ENCODE assay signal across 9 mouse cellular contexts in the genomic region with DNA sequence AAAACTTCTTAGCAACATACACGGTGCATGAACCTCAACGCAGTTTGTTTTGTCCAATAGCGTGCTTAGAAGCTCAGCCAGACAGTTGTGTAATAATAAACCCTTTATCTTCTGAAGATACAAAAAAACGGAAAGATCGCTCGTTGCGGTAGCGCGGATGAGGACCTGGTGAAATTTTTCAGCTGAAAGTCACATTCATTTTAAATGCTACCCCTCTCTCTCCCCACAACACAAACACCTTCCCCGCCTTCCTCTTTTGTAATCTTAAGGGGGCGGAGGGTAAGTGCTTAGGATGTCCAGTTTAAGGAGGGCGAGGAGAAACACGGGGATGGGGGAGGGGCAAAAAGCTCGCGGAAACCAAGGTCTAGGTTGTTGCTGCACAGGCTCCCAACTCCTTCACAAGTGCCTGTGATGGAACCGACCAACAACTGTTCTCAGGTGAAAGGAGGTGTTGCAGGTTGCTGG. TPM values are rescaled to one million over a fixed set of nuclear protein-coding genes. Genes with fewer than 3 reads are reported as not detected.
DNase-seq lines count a peak whose midpoint lies in the region; ATAC-seq and TF ChIP-seq lines count a peak whose summit lies in the region.
"Had no signal": no experiment of that assay in that cellular context is flagged by ENCODE, and none has a peak within 500 bp of the region (broad histone marks: within the 10 kb centered on the region; RNA-seq: fewer than 3 reads in every experiment).

No protein-coding gene starts in this region.

- under 1% methylated on average over 16 of the region's 16 CpGs for WGBS in forebrain, embryonic 15.5 days
- 1% methylated on average over 16 of the region's 16 CpGs for WGBS in hindbrain, postnatal 0 days
- WGBS in limb, embryonic 11.5 days = under 1% methylated on average over 16 of the region's 16 CpGs
- WGBS in stomach, embryonic 14.5 days = under 1% methylated on average over 16 of the region's 16 CpGs

- peak overlapping the region; percentile 95 for H3K27ac ChIP-seq in forebrain, embryonic 15.5 days (replicated peaks)
- peak overlapping the region; percentile 95; the same call in 1 of the 2 replicates for H3K27ac ChIP-seq in hindbrain, postnatal 0 days
- no peak overlapping the region for H3K27ac ChIP-seq in limb, embryonic 11.5 days (replicated peaks; ENCODE audit: low read depth, low read length)
- peak overlapping the region; percentile 85; the same call in 1 of the 2 replicates for H3K27ac ChIP-seq in stomach, embryonic 14.5 days (ENCODE audit: low read length)

- peaks cover 27% of the 10 kb centered on the region for H3K4me1 ChIP-seq in forebrain, embryonic 15.5 days
- H3K4me1 ChIP-seq in hindbrain, postnatal 0 days (ENCODE audit: insufficient read depth, low read length) = peaks cover 10% of the 10 kb centered on the region; the same call in 1 of the 2 replicates
- H3K4me1 ChIP-seq in limb, embryonic 11.5 days (ENCODE audit: control insufficient read depth, insufficient read depth, low read length) = peaks cover 22% of the 10 kb centered on the region
- H3K4me1 ChIP-seq in stomach, embryonic 14.5 days (ENCODE audit: control insufficient read depth, insufficient read depth, low read length) = peaks cover 28% of the 10 kb centered on the region; the same call in 1 of the 2 replicates

- peak overlapping the region; percentile 87 for H3K4me2 ChIP-seq in forebrain, embryonic 15.5 days (replicated peaks)
- peak overlapping the region; percentile 65 for H3K4me2 ChIP-seq in hindbrain, postnatal 0 days (ENCODE audit: low read depth, low read length)
- peak overlapping the region; percentile 45 for H3K4me2 ChIP-seq in limb, embryonic 11.5 days (ENCODE audit: low read depth, severe bottlenecking)
- H3K4me2 ChIP-seq in stomach, embryonic 14.5 days (replicated peaks; ENCODE audit: low read depth, low read length) = peak overlapping the region; percentile 64

- no peaks in the 10 kb centered on the region for H3K27me3 ChIP-seq in forebrain, embryonic 15.5 days
- no peaks in the 10 kb centered on the region for H3K27me3 ChIP-seq in hindbrain, postnatal 0 days (ENCODE audit: insufficient read depth, low read length)
- no peaks in the 10 kb centered on the region for H3K27me3 ChIP-seq in limb, embryonic 11.5 days (ENCODE audit: control insufficient read depth, insufficient read depth, low read length)
- H3K27me3 ChIP-seq in stomach, embryonic 14.5 days (ENCODE audit: control insufficient read depth, insufficient read depth, low read length) = no peaks in the 10 kb centered on the region
- H3K27me3 ChIP-seq: CH12.LX had no signal

- no peaks in the 10 kb centered on the region for H3K36me3 ChIP-seq in forebrain, embryonic 15.5 days
- no peaks in the 10 kb centered on the region for H3K36me3 ChIP-seq in hindbrain, postnatal 0 days (ENCODE audit: insufficient read depth, low read length)
- no peaks in the 10 kb centered on the region for H3K36me3 ChIP-seq in limb, embryonic 11.5 days (ENCODE audit: control insufficient read depth, insufficient read depth, low read length)
- H3K36me3 ChIP-seq in stomach, embryonic 14.5 days (ENCODE audit: control insufficient read depth, insufficient read depth, low read length) = no peaks in the 10 kb centered on the region

- peak; percentile 68 for DNase-seq in embryo, embryonic 10 days (ENCODE audit: low spot score)
- no peak for DNase-seq in embryo, embryonic 9.5 days (ENCODE audit: extremely low spot score)
- DNase-seq in adrenal gland, postnatal 14 days = peak; percentile 54
- peak; percentile 57 for DNase-seq in hindbrain, postnatal 0 days (ENCODE audit: low spot score)
- no peak for DNase-seq in limb, embryonic 11.5 days (ENCODE audit: low spot score)
- peak; percentile 68 for DNase-seq in mesoderm, embryonic 11.5 days (ENCODE audit: low read depth, low spot score)

- H3K9ac ChIP-seq in forebrain, embryonic 15.5 days (replicated peaks) = peak overlapping the region; percentile 93
- H3K9ac ChIP-seq in hindbrain, postnatal 0 days (replicated peaks; ENCODE audit: low read length) = peak overlapping the region; percentile 94
- peak overlapping the region; percentile 92; the same call in 1 of the 2 replicates for H3K9ac ChIP-seq in limb, embryonic 11.5 days (ENCODE audit: low read length)
- H3K9ac ChIP-seq in stomach, embryonic 14.5 days (replicated peaks; ENCODE audit: low read depth, low read length) = peak overlapping the region; percentile 96

- ATAC-seq in forebrain, embryonic 15.5 days (replicated peaks) = peak; percentile 7; the same call in 1 of the 2 replicates
- ATAC-seq in hindbrain, postnatal 0 days = peak; percentile 18; the same call in 1 of the 2 replicates
- peak; percentile 46; the same call in 1 of the 2 replicates for ATAC-seq in limb, embryonic 11.5 days (ENCODE audit: insufficient number of reproducible peaks, low FRiP score, low TSS enrichment, low read depth)
- peak; percentile 37; the same call in 1 of the 2 replicates for ATAC-seq in stomach, embryonic 14.5 days (ENCODE audit: insufficient number of reproducible peaks, insufficient read depth, low FRiP score, low read depth)

- H3K9me3 ChIP-seq in forebrain, embryonic 15.5 days = no peaks in the 10 kb centered on the region
- H3K9me3 ChIP-seq in hindbrain, postnatal 0 days (ENCODE audit: low read length) = no peaks in the 10 kb centered on the region
- H3K9me3 ChIP-seq in limb, embryonic 11.5 days (ENCODE audit: control insufficient read depth, low read length) = no peaks in the 10 kb centered on the region
- H3K9me3 ChIP-seq in stomach, embryonic 14.5 days (ENCODE audit: control insufficient read depth, low read depth, low read length) = no peaks in the 10 kb centered on the region

- H3K4me3 ChIP-seq in forebrain, embryonic 15.5 days = peak overlapping the region; percentile 88
- H3K4me3 ChIP-seq in hindbrain, postnatal 0 days (ENCODE audit: low read length) = peak overlapping the region; percentile 89
- H3K4me3 ChIP-seq in limb, embryonic 11.5 days (ENCODE audit: low read depth, low read length) = peak overlapping the region; percentile 84
- H3K4me3 ChIP-seq in stomach, embryonic 14.5 days (ENCODE audit: low read depth, low read length) = peak overlapping the region; percentile 88

- no peak for TF ChIP-seq CTCF in hindbrain, postnatal 0 days (IDR thresholded peaks at IDR 0.05; ENCODE audit: low read depth)

RNA-seq across cellular contexts. Expression of a gene that starts 1.4 kb away (rescaled TPM):
- 14.6 and 15.1 TPM in 2 replicates for total RNA-seq in adrenal gland, postnatal 14 days (2021)
- 16.1 and 17.9 TPM in 2 replicates for polyA plus RNA-seq in forebrain, embryonic 15.5 days (2015; fragmentation: Nextera tagmentation; extraction: Ambion mirVana)
- 57.5 and 58.4 TPM in 2 replicates for total RNA-seq in hindbrain, postnatal 0 days (2014; rRNA removed)
- polyA plus RNA-seq in hindbrain, postnatal 0 days (2015; fragmentation: Nextera tagmentation; extraction: Ambion mirVana) = 10.3 and 11.2 TPM in 2 replicates
- 10.0 and 10.2 TPM in 2 replicates for polyA plus RNA-seq in limb, embryonic 11.5 days (2014; fragmentation: Nextera tagmentation; extraction: Ambion mirVana)
- polyA plus RNA-seq in stomach, embryonic 14.5 days (2014; fragmentation: Nextera tagmentation; extraction: Ambion mirVana) = 15.4 and 16.3 TPM in 2 replicates
- total RNA-seq: CH12.LX had no signal

Comparison
In these comparisons a context has a peak if more than half of its experiments do, and no peak if none do; other contexts are left out.
1. DNase-seq: peak in embryo, embryonic 10 days (single experiment), adrenal gland, postnatal 14 days (single experiment), hindbrain, postnatal 0 days (single experiment) and mesoderm, embryonic 11.5 days (single experiment); none in embryo, embryonic 9.5 days (single experiment) and limb, embryonic 11.5 days (single experiment).
2. Peak in every context shown above with its lines, with median percentiles within 50 percentile points of each other: ATAC-seq, H3K4me2 ChIP-seq, H3K4me3 ChIP-seq and H3K9ac ChIP-seq.